Mouse (Mus musculus) hematopoietic stem cell, adult 5-6 weeks (primary cell): ENCODE measurements around the gene Cdk19. TPM values are rescaled to one million over a fixed set of nuclear protein-coding genes. Genes with fewer than 3 reads are reported as not detected.
A peak's percentile ranks its signal among the peaks of the same experiment; 100 is the strongest.
"Not testable (repeated sequence)": the region's sequence is repeated elsewhere in the genome, so short reads cannot be mapped to it uniquely, and the experiment has no call there.

Source experiments
- ATAC-seq, 2 experiments: fragments of 125-278 bp in 1 of 2; replicated peaks in 1 of 2; 2 replicates each; pipeline ENCODE4 v1.8.0; 2016 to 2017; ENCODE audit warnings: inconsistent platforms in 2 of 2, mild to moderate bottlenecking in 2 of 2, moderate number of reproducible peaks in 2 of 2, low read depth in 1 of 2, moderate TSS enrichment in 1 of 2; ENCODE audit not compliant: low FRiP score in 2 of 2, poor library complexity in 2 of 2, severe bottlenecking in 2 of 2, insufficient read depth in 1 of 2, low TSS enrichment in 1 of 2
- total RNA-seq: library from RNA; stranded (forward); fragments of 172-1452, 232-1000 nt; gene quantifications from 2 replicates; pipeline ENCODE4 v1.2.3, GENCODE M21; 2017

The Cdk19 gene
- total RNA-seq: 83.1 and 114 TPM in 2 replicates

GRCm38 (mm10) chr10:40339351-40339964 is at the start of gene Cdk19:
TSS of gene Cdk19 (plus strand) at chr10:40339564.
- no peak for ATAC-seq

DNA sequence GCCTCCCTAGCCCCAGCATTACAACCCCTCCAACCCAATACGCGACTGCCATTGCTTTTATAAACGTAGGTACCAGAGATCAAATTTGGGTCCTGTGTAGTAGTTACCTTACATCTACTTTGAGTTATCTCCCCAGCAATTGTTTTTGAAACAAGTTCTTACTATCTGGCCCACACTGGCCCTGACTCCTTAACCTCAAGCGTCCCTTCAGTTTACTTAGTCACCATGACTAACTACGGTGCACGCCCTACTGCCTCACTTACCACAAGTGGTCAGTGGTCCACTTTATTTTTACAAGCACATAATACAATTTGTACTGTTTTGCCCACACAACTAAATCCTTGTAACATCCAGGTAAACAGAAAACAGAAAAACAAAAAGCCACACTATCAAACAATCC is 46.7 kb upstream of the Cdk19 start:
- no peak for ATAC-seq

DNA sequence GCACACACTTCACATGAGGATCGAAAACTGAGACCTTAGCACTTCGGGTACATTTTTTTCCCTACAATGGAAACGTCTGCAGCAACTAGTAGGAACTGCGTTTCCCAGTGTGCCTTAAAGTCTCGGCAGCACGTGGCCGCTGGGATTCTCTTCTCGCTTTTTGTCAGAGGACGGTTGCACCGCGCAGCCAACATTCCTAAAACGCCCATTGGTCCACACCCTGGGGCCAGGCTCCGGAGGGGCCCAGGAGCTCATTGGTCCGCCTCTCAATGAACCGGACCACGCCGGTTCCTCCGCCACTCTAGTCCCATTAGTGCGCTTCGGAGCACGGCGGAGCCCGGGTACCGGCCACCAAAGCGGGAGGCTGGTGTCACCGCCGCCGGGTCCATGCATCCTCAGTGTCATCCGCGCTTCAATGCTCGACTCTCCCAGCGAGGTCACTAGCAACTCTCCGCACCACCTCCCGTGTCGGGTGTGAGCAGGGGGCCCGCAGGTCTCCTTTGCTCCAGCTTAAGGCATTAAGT is 38.7 kb upstream of the Cdk19 start:
- ATAC-seq: peak; percentile 34 to 47

GRCm38 (mm10) chr10:40301181-40302075 is 37.9 kb upstream of the Cdk19 start:
- ATAC-seq: not testable (repeated sequence)

DNA sequence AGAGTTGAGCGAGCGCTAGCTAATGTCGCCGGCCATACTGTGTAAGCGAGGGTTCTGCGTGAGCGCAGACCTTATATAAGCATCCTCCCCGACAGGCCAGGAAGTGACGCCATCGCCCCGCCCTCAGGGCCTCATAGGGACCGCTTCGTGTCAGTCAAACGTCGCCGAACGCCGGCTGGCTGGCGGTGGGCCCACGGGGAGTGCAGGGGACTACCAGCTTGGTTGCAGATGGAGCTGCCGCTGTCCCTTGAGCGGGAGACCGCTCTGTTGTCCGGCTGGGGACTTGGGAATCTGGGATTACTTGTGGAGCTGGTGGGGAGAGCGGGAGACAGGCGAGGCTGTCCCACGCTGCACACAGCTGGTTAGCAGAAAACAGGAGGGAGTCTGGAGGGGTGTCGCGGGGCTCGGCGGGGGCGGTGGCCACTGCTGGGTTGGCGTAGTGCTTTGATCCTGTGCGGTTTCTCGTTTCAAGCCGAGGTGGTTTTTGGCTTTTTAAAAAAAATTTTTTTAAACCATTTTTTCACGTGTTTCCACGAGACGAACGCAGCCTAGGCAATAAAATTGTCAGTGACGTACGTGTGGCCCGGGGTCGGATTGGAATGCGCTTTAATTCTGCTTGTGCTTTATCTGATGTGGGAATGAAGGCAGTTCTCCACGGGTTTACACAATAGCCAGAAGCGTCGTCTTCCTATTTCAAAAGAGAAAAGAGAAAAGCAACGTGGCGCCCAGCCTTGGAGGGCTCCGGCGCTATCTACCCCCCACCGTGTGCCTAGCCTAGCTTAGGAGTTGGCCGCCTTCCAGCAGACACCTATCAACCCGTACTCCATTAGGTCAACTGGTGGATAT is 37.0 kb upstream of the Cdk19 start, which contains the start of gene Amd1:
Gene Amd1 (minus strand): TSS at position 47 of the 846 bp plus-strand sequence.
- peak; percentile 96 for ATAC-seq

DNA sequence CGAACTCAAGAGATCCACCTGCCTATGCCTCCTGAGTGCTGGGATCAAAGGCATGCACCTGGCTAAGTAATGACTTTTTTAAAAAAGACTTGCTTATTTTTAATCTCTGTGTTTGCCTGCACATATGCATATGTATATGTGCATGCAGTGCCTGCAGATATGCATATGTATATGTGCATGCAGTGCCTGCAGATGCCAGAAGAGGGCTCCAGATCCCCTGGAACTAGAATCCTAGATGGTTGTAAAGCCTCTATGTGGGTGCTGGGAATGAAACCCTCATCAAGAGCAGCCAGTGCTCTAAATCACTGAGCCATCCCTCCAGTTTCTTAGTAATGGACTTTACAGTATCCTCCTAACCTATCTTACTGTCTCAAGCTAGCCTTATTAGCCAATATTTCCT is 33.4 kb upstream of the Cdk19 start:
- ATAC-seq: no peak

- no peak for ATAC-seq
Observed at GRCm38 (mm10) chr10:40307826-40308583, 31.4 kb upstream of the Cdk19 start.

- peak; percentile 69 to 77; a peak in 3 of 4 replicates for ATAC-seq
Observed at GRCm38 (mm10) chr10:40309884-40310635, 29.3 kb upstream of the Cdk19 start.

GRCm38 (mm10) chr10:40312781-40313180 is 26.6 kb upstream of the Cdk19 start:
- ATAC-seq: no peak

GRCm38 (mm10) chr10:40316841-40317585 is 22.4 kb upstream of the Cdk19 start:
- ATAC-seq: no peak

DNA sequence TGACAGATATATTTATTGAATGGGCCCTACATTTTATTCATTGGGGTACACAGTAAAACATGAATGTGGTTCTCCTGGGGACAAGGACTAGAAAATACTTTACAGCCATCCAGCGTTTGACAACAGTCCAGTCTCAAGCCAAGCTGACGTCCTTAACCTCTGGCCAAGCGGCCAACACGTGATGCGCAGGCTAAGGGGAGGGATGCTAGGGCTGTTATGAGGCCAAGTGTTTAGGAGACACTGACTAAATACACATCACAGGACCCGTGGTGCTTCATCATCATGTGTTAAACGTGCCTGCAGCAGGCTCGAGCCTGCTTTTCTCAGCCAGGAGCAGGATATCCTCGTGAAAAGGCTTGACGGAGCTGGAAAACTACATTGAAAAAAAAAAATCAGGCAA is 19.1 kb upstream of the Cdk19 start:
- ATAC-seq: no peak

- peak in 1 of 2 experiments; percentile 39; a peak in 1 of 4 replicates for ATAC-seq
Observed at GRCm38 (mm10) chr10:40328004-40328551, 11.3 kb upstream of the Cdk19 start.

DNA sequence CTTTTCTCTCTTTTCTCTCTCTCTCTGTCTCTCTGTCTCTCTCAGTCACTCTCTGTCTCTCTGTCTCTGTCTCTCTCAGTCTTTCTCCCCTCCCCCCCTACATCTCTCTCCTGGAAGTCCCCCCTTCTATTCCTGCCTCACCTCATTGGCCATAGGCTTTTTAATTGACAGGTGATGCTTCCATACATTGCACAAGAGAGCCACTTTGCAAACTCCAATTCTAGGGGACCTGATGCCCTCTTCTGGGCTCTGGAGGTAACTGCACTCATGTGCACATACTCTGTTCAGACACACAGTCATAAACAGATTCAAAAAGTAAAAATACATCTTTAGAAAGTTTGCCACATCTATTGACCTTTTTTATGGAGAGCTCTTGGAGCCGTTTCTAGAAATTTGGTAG is 9.1 kb upstream of the Cdk19 start:
- ATAC-seq: no peak

DNA sequence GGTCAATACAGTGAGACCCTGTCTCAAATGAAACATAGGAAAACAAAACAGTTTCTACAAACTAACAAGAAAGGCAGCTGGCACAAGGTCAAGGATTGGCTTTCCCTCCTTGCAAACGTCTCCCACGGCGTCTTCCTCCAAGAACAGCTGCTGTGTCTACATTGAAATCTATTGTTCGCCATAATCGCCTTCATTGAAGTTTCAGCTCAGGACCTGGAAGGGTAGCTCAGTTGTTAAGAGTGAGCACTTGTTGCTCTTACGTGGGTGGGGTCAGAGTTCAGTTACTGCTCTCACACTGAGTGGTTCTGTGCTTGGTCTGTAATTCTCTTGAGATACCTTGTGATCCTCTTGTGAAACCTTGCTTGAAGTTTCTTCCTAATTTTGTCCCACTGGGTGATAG is 6.5 kb upstream of the Cdk19 start:
- ATAC-seq: no peak

DNA sequence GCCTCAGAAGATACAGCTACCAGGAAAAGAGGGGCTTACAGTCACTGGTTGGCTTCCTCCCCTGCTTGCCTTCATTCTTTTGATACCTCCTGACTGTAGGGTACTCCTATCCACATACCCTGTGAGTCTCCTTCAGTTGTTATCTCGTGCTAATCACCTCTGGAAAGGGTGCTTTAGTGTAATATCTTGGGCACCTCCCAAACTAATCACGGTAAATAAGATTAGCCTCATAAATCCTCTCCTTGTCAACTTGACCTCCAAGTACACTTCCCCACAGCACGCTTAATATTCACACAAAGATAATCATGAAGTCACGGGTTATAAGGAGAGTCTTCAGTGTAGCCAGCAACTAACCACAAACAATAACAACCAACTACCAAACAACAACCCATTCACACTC is 2.7 kb downstream of the Cdk19 start:
- ATAC-seq: no peak
